Mouse (Mus musculus): ENCODE results near the gene Ypel5.
A peak's percentile ranks its signal among the peaks of the same experiment; 100 is the strongest.

Ypel5 gene

DNA sequence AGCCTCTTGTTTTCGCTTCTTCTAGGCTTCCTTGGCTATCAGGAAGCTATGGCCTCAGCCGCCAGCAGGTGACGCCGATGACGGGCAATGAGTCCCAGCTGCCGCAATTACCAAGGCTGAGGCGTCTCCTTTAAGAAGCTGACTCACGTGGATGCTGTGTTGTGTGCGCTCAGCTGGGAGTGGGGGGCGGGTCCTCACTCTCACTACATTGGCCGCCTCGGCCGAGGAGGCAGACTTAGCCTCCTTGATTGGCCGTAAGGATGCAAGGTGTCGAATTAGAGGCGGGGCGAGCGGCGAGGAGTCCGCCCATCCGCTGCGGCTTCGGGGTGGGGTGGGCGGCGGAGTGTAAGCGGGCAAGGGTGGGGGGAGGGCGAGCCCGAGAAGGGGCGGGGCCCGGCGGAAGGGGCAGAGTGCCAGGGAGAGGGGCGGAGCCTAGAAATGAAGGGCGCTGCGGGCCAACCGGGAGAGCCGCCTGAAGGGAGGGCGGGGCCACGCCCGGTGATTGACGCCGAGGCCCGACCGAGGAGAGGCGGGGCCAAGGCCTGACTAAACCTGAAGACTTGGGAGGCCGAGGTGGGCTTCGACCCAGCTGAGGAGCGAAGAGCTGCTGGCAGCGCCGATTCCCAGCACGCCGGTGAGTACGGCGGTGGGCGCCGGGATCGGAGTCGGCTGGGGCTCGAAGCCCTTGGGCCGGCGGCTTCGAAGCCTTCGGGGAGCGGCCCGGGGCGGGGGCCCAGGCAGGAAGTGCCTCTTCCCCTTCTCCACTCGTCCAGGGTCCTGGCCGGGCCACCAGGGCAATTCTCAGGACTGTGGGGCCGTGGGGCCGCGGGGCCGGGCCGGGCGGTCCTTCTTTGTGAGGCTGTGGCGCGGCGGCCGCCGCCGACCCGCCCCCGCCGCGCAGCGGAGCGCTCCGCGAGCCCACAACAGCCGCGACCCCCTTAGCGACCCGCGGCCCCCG is at the start of gene Ypel5:
TSS of gene Ypel5 (plus strand) at position 296 of the 958 bp plus-strand sequence.
- peak; percentile 95 for DNase-seq (ENCODE audit: low spot score)

GRCm38 (mm10) chr17:72787886-72788436 is 48.3 kb upstream of the Ypel5 start:
- no peak for DNase-seq (ENCODE audit: low spot score)

DNA sequence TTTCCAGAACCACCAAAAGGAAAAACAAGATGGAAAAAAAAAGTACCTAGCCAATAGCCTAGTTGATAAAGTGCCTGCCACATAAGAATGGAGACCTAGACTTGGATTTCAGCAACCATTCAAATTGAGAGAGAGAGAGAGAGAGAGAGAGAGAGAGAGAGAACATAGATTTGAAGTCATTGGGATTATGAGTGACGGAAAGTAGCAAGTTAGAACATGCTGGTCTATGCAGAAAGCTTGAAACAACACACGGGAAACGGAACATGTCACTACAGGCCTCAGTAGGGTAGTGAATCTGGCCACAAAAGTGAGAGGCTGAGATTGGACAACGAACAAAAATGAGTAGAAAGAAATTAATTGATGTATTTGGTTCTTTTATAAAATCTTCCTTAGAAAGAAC is 43.0 kb upstream of the Ypel5 start:
- DNase-seq (ENCODE audit: low spot score) = no peak

- no peak for DNase-seq (ENCODE audit: low spot score)
Observed at GRCm38 (mm10) chr17:72794660-72795059, 41.6 kb upstream of the Ypel5 start.

DNA sequence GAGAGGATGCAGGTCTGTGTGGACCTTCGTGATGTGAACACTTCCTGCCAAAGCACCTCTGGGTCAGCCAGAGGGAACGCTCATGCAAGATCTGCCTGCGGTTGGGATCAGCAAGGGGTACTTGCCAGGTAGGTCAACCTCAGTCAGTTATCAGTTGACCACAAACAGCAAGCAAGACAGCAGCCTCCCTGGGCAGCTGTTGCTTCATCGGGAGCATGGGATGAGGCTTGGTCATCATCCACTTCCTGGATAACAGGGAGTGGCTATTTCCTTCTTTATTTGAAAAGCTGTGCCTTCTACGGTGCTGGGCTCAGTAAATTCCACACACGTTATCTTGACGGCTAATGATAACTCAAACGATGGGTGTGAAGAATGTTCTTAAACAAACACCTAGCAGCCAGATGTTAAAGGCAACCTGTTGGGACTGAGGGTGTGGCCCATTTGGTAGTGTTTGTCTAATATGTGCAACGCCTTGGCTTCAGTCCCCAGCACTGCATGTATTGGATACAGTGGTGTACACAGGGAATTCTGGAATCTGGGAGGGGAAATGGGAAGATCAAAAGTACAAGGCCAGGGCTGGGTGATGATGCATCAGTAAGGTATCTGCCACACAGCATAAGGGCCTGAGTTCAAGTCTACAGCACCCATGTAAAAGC is 40.7 kb upstream of the Ypel5 start:
- DNase-seq (ENCODE audit: low spot score) = no peak

GRCm38 (mm10) chr17:72796506-72796905 is 39.7 kb upstream of the Ypel5 start:
- DNase-seq (ENCODE audit: low spot score) = no peak

DNA sequence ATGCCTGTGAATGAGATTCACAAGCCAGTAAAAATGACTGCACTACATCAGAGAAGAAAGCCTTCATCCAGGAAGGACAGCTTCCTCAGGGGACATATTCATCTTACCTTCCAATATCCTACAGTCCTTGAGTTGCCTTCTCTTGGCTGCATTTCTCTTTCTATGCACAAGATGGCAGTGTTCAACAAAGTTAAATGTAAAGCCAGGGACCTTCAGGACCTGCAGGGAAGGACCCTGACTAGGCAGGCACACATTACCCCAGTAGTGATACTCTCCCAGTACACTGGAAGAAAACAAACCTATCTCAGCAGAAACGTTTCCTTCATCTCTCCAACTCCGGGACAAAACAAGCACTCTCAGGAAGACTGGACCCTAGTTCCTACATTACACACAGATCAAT is 38.4 kb upstream of the Ypel5 start:
- no peak for DNase-seq (ENCODE audit: low spot score)

DNA sequence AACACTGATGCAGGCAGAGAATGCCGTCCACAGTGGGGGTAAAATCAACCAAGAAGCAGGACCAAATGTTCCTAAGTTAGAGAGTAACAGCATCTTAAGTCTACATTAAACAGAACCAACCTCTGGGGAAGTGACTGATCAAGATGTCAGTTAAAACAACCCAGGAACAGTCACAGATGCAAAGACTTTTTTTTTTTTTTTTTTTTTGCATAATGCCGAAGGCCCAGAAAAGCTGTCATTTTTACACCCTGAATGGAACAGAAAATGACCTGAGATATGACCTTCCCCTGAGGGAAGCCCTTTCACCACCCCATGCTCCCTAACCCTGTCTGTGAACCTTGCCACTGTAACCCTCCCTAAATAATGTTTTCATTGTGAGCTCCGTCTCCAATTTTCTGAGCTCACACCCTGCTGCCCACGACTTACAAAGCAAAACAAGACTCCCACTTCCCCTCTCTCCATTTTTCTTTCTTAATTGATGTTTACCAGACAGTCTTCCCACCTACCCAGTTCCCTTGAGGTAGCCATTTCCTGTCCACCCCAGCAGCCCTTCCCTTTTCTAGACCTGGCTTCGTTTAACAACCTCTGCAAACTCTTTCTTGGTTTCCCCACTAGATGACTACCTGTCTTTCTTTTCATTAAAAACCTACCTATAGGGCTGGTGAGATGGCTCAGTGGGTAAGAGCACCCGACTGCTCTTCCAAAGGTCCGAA is 26.2 kb upstream of the Ypel5 start:
- DNase-seq (ENCODE audit: low spot score) = no peak

DNA sequence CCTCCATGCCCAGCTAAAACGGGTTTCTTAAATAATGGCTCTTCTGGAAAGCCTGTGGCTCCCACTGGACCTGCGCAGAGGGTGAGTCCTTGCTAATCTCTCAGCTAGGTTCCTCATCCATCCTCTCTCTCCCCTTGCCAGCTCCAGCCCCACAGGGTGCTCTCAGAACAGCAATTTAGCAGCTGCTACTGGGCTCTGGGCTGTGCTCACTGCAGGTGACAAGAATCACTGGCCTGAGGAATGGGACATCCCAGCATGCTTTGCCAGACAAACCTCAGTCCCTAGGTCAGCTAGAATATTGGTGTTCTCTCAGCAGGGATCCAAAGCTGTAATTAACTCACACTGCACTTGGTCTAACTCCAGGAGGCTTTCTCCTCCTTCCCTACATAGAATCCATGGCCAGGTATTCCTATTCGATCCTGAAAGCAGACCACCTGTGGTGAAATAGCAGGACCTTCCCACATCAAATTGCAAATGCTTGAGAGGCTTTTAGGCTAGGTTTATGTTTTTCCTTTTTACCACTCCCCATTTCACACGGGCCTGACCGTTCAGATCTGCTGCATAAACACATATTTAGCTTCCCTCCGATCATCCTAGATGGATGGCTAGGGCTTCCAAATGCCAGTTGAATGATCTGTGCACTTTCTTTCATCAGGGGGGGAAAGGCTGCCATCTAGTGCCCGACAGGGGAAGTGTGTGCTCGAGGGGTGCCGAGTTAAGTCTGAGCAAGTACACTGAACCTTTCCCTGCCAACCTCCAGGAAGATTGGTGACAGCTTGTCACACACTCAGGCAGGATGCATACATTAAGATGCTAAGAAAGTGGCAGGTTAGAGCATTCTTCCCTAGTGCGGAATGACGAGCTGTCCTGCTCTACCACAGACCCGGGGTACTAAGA is 22.6 kb upstream of the Ypel5 start:
- no peak for DNase-seq (ENCODE audit: low spot score)

- no peak for DNase-seq (ENCODE audit: low spot score)
Observed at GRCm38 (mm10) chr17:72817574-72817973, 18.7 kb upstream of the Ypel5 start.

DNA sequence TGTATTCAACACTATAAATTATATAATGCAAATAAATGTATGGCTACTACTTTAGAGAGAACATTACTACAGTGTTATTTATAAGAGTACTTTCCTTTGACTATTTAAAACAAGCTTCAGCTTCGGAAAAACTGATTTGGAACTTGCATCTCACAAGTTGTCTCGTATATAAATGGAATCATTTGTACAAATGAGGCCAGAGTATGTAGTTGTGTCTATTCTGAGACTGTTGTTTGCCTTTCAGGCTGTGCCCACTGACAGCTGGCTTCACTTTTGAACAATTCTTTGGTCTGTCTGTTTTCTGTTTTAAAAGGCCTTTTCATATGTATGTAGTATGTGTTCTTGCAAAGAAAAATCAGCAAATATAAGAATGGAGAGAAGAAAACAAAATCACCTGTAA is 16.5 kb upstream of the Ypel5 start:
- DNase-seq (ENCODE audit: low spot score) = no peak

DNA sequence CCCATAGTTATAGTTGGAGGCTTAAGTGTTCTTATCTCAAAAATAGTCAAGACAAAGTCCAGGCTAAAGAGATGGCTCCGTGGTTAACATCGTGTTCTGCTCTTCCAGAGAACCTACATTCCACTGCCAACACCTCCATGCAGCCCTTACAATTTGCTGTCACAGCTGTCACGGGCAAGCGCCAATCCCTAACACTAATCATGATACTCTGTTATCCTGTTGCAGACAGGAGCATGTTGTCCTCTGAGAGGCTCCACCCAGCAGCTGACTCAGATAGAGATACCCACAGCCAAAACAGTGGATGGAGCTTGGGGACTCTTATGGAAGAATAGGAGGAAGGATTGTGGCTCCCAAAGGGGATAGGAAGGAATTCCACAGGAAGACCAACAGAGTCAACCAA is 15.8 kb upstream of the Ypel5 start:
- no peak for DNase-seq (ENCODE audit: low spot score)

- no peak for DNase-seq (ENCODE audit: low spot score)
Observed at GRCm38 (mm10) chr17:72821923-72822322, 14.3 kb upstream of the Ypel5 start.

DNA sequence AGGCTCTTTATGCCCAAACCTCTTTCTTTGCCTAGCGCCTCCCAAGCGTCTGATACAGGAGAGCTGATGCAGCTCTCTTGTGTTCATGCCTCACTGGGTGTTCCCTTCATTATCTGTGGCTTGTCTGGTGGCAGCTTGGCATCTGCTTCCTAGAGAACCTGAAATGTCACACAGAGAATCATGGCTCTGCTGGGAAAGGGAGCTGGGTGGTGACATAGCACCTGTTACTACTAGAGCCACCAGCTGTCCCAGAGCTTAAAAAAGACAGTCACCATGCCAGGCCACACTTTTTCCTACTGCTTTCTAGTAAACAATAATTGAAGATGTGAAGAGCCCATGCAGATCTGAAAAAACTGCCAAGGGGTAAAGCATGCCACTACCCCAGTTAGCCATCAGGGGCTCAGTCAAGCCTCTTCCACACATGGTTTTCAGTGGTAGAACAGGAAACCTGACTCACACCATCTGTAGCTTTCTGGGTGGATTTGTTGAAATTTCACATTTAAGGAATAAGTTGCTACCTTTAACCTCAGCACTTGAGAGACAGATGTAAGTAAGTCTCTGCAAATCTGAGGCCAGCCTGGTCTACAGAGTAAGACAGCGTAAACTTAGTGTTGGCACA is 9.2 kb upstream of the Ypel5 start:
- DNase-seq (ENCODE audit: low spot score) = no peak

DNA sequence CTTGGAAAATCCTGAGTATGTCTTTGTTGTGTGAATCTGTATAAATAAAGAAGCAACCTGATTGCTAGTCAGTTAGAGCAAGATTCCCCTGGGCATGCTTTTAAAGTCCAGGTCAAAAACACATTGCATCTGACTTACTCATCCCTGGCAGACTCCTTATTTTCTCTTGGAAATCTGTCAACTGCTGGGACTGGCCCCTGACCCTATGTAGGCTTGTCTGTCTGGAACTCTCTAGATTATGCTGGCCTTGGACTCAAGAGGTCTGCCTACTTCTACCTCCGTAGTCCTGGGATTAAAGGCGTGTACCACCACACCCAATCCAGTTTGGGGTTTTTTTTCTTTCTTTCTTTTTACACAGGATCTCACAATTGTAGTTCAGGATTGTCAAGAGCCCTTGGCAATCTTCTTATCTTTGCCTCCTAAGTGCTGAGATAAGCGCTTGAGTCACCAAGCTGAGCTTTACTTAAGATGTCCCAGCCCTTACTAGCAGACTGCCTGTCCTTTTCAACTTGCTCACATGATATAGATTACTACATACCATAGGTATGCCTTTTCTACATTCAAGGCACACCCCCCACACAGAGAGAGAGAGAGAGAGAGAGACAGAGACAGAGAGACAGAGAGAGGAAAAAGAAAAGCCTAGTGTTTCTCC is 8.1 kb upstream of the Ypel5 start:
- no peak for DNase-seq (ENCODE audit: low spot score)

DNA sequence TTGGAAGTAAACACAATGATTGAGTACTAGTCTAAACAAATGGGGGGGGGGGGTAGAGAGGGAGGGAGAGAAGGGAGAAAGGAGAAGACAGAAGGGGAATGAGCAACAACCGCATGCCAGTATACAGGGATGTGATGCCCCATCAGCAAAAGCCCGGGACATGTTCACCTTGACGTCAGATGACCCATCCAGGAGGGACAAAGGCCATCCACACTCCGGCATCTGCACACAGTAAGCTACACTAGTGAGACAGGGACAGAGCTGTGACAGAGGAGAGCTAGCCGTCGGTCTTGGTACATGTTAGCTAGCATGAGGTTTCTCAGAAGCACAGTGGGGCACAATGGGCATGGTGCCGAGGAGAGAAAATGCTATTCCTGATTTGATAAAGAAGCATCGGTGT is 7.6 kb upstream of the Ypel5 start:
- DNase-seq (ENCODE audit: low spot score) = no peak

DNA sequence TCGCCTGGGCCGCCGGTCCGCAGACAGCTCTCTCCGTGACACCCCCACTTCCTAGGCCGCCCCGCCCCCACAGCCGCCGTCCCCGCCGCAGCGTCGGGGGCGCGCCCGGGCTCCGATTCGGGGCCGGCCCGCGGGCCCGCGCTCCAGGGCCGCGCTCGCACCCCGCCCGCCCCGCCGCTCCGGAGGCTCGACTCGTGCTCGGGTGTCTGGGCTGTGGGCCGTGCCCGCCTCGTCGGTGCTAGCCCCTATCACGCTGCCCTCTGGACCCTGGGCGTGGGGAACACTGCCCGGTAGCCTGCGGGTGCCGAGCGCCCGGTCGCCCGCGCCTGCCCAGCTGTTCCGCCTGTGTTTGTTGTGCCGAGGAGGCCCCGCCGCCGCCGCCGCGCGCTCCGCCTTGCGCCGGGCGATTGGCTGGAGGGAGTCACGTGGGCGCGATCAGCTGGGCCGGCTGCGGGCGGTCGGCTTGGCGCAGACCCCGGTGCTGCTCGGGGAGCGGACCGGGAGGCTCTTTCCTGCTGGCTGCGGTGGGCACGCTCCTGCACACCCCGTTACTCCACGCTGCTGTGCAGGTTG is 973 bp downstream of the Ypel5 start:
- peak; percentile 83 for DNase-seq (ENCODE audit: low spot score)

DNA sequence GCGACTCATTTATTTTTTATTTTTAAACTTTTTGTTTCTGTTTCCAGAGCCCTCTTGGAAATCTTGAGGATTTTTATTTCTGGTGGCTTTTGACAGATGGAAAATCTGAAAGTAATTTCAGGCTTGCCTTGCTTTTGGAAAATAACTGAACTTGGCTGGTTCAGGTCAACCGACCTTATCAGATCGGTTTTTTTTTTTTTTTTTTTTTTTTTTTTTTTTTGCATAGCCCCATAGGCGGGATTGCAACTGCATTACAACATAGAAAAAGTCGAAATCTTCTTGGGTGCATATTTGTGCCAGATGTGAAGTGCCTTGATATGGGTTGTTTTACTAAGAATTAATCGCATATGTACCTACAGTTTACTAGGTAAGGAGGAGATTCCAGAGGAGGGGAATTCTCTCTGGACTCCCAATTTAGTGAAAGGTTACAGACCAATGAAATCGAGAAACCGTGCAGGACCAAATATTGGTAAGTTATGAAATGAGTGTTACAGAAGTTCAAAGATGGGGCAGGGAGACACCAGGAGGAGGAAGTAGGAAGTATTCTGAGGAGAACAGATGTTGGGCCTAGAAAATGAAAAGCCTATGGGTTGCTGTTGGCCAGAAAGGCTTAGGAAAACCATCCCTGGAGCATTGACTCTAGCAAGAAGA is 1.7 kb downstream of the Ypel5 start:
- no peak for DNase-seq (ENCODE audit: low spot score)

DNA sequence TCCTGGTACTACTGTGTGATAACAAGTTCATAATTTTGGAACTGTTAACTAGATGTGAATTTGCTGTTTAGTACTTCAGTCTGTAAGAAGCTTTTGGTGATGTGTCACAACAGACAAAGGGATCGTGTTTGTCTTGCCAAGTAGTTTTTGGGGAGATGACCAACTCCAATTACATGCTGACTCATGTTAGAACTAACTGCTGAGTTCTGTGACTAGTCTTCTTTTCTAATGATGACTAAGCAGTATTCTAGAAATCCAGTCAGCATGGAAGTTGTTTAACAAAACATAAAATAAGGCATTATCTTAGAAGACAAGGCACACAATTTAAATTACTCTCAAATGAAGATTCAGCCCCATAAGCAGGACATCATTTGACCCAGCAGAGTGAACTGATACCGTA is 2.7 kb downstream of the Ypel5 start:
- no peak for DNase-seq (ENCODE audit: low spot score)

GRCm38 (mm10) chr17:72844393-72844792 is 8.1 kb downstream of the Ypel5 start:
- no peak for DNase-seq (ENCODE audit: low spot score)
